Mouse (Mus musculus): ENCODE measurements at regions not wholly inside any gene's neighbourhood (a gene's known extent, or its start where the extent isn't known, plus 50 kb on each side); places are given as distances from the start of the nearest gene placed in this dataset.

GRCm38 (mm10) chr4:33696969-33697368, 227.4 kb upstream of the Cnr1 start:
- H3K79me2 ChIP-seq (replicated peaks; ENCODE audit: control insufficient read depth, extremely low read depth, insufficient read depth, poor library complexity, severe bottlenecking), result no peaks in the 10 kb centered on the region
- in situ Hi-C loops (cut with MboI; ENCODE audit: low pct_ligation_motif_present, low pct_unique_long_range_greater_than_20kb, low sequenced_read_pairs) (no loop called here), dilution Hi-C loops (cut with MboI; ENCODE audit: extremely low pct_ligation_motif_present, extremely low pct_unique_long_range_greater_than_20kb, low sequenced_read_pairs) (no loop called here)
- no peak overlapping the region for H3K4me2 ChIP-seq (ENCODE audit: insufficient read depth, low read depth, poor library complexity, severe bottlenecking)
- H3K9ac ChIP-seq (ENCODE audit: insufficient read depth, low read depth), result no peak overlapping the region
- no peaks in the 10 kb centered on the region for H3K36me3 ChIP-seq (replicated peaks in 1 of 2; ENCODE audit: control insufficient read depth in 1 of 2, insufficient read depth in 1 of 2, low read length in 1 of 2)
- H3K4me3 ChIP-seq (replicated peaks in 1 of 3; ENCODE audit: low read depth in 2 of 3, low read length in 2 of 3, poor library complexity in 1 of 3), result no peak overlapping the region
- H3K27me3 ChIP-seq (replicated peaks), result no peaks in the 10 kb centered on the region
- peaks cover 3% of the 10 kb centered on the region for H3K9me3 ChIP-seq (replicated peaks; ENCODE audit: low read length)
- H3K27ac ChIP-seq (ENCODE audit: insufficient read depth, low read depth), result no peak overlapping the region
- TF ChIP-seq ZKSCAN1 (IDR thresholded peaks at IDR 0.05; ENCODE audit: borderline replicate concordance, low read depth, low read length) (no peak), EP300 (IDR thresholded peaks at IDR 0.05; ENCODE audit: low read length) (no peak), SMC3 (IDR thresholded peaks at IDR 0.05; ENCODE audit: low read depth, low read length) (no peak), E2F4 (IDR thresholded peaks at IDR 0.05; ENCODE audit: insufficient replicate concordance, low read depth, low read length) (no peak), USF2 (conservative IDR thresholded peaks at IDR 0.05; ENCODE audit: low read depth, low read length) (no peak), KAT2A (IDR thresholded peaks at IDR 0.05; ENCODE audit: insufficient replicate concordance, low read length) (no peak), MXI1 (IDR thresholded peaks at IDR 0.05; ENCODE audit: low read depth, low read length) (no peak), POLR2A (IDR thresholded peaks at IDR 0.05; ENCODE audit: low read depth, low read length) (no peak), ZNF384 (IDR thresholded peaks at IDR 0.05; ENCODE audit: low read depth, low read length) (no peak)
- H3K4me1 ChIP-seq (ENCODE audit: control insufficient read depth in 1 of 2, insufficient read depth in 2 of 2), result peaks cover 0 to 2% of the 10 kb centered on the region in 2 experiments; a peak in 1 of 4 replicates
- DNase-seq (ENCODE audit: extremely low read depth), result no peak

- no peaks in the 10 kb centered on the region for H3K27me3 ChIP-seq (replicated peaks)
- no peak overlapping the region for H3K4me3 ChIP-seq (replicated peaks in 1 of 3; ENCODE audit: low read depth in 2 of 3, low read length in 2 of 3, poor library complexity in 1 of 3)
- no peak overlapping the region for H3K9ac ChIP-seq (ENCODE audit: insufficient read depth, low read depth)
- in situ Hi-C loops (cut with MboI; ENCODE audit: low pct_ligation_motif_present, low pct_unique_long_range_greater_than_20kb, low sequenced_read_pairs) (loop anchor here (10.0 kb wide), 2 partner anchors 147 to 317 kb away; no protein-coding TSS in a partner anchor), dilution Hi-C loops (cut with MboI; ENCODE audit: extremely low pct_ligation_motif_present, extremely low pct_unique_long_range_greater_than_20kb, low sequenced_read_pairs) (no loop called here)
- no peak overlapping the region for H3K27ac ChIP-seq (ENCODE audit: insufficient read depth, low read depth)
- no peak for DNase-seq (ENCODE audit: extremely low read depth)
- no peak overlapping the region for H3K4me2 ChIP-seq (ENCODE audit: insufficient read depth, low read depth, poor library complexity, severe bottlenecking)
- no peak for TF ChIP-seq CTCF (conservative IDR thresholded peaks at IDR 0.05 in 1 of 2, IDR thresholded peaks at IDR 0.05 in 1 of 2; ENCODE audit: low read depth in 2 of 2, low read length in 2 of 2)
- TF ChIP-seq ETS1 (conservative IDR thresholded peaks at IDR 0.05; ENCODE audit: low read depth, low read length), result no peak
- no peak for TF ChIP-seq E2F4 (IDR thresholded peaks at IDR 0.05; ENCODE audit: insufficient replicate concordance, low read depth, low read length)
- no peak for TF ChIP-seq KAT2A (IDR thresholded peaks at IDR 0.05; ENCODE audit: insufficient replicate concordance, low read length)
- no peak for TF ChIP-seq CHD2 (IDR thresholded peaks at IDR 0.05; ENCODE audit: low read length)
- no peak for TF ChIP-seq ZNF384 (IDR thresholded peaks at IDR 0.05; ENCODE audit: low read depth, low read length)
- no peak for TF ChIP-seq HCFC1 (IDR thresholded peaks at IDR 0.05; ENCODE audit: low read depth, low read length)
- no peak for TF ChIP-seq IRF4 (IDR thresholded peaks at IDR 0.05; ENCODE audit: low read depth, low read length)
- no peak for TF ChIP-seq BHLHE40 (IDR thresholded peaks at IDR 0.05; ENCODE audit: low read depth, low read length)
- no peak for TF ChIP-seq USF2 (conservative IDR thresholded peaks at IDR 0.05; ENCODE audit: low read depth, low read length)
- no peak for TF ChIP-seq MXI1 (IDR thresholded peaks at IDR 0.05; ENCODE audit: low read depth, low read length)
- no peak for TF ChIP-seq RAD21 (IDR thresholded peaks at IDR 0.05; ENCODE audit: low read depth, low read length)
- TF ChIP-seq TCF12 (IDR thresholded peaks at IDR 0.05; ENCODE audit: low read depth, low read length), result no peak
- no peak for TF ChIP-seq NRF1 (IDR thresholded peaks at IDR 0.05; ENCODE audit: low read depth, low read length)
- no peak for TF ChIP-seq NELFE (IDR thresholded peaks at IDR 0.05; ENCODE audit: low read depth, low read length)
- no peak for TF ChIP-seq USF1 (IDR thresholded peaks at IDR 0.05; ENCODE audit: low read depth, low read length)
- TF ChIP-seq MYC (IDR thresholded peaks at IDR 0.05; ENCODE audit: low read depth, low read length), result no peak
- no peaks in the 10 kb centered on the region for H3K79me2 ChIP-seq (replicated peaks; ENCODE audit: control insufficient read depth, extremely low read depth, insufficient read depth, poor library complexity, severe bottlenecking)
- H3K4me1 ChIP-seq (ENCODE audit: control insufficient read depth in 1 of 2, insufficient read depth in 2 of 2), result no peaks in the 10 kb centered on the region
- peaks cover 5% of the 10 kb centered on the region for H3K9me3 ChIP-seq (replicated peaks; ENCODE audit: low read length)
- no peaks in the 10 kb centered on the region for H3K36me3 ChIP-seq (replicated peaks in 1 of 2; ENCODE audit: control insufficient read depth in 1 of 2, insufficient read depth in 1 of 2, low read length in 1 of 2)
Measured at GRCm38 (mm10) chr4:33702028-33702666, 222.2 kb upstream of the Cnr1 start.
